Mouse (Mus musculus) ES-E14 (cell line): Measurements from ENCODE around the gene Vcl.

Source experiments
- HCFC1 ChIP-seq: IDR thresholded peaks from 2 replicates; pipeline ENCODE4 v1.6.1; 2012; ENCODE audit warnings: low read length, inconsistent platforms, borderline replicate concordance; ENCODE audit not compliant: insufficient read depth
- MAFK ChIP-seq: IDR thresholded peaks from 2 replicates; pipeline ENCODE4 v1.6.1; 2014; ENCODE audit warnings: mild to moderate bottlenecking, low read depth, low read length, inconsistent platforms; ENCODE audit not compliant: insufficient read depth
- ZC3H11A ChIP-seq: IDR thresholded peaks from 2 replicates; pipeline ENCODE4 v1.6.1; 2012; ENCODE audit warnings: low read depth, mild to moderate bottlenecking, inconsistent platforms, low read length, borderline replicate concordance
- ZNF384 ChIP-seq: IDR thresholded peaks from 2 replicates; pipeline ENCODE4 v1.6.1; 2012; ENCODE audit warnings: low read depth, low read length, inconsistent platforms

GRCm38 (mm10) chr14:20963863-20964262 lies 34.7 kb downstream of the Vcl start:
- TF ChIP-seq ZNF384 = no peak
- TF ChIP-seq ZC3H11A = no peak
- no peak for TF ChIP-seq HCFC1
- TF ChIP-seq MAFK = no peak
